In genomic region chr6:115046064-115046463, GRCm38 (mm10) we compare ENCODE assay signal across 18 mouse cellular contexts.
"Had no signal": no experiment of that assay in that cellular context is flagged by ENCODE, and none has a peak within 500 bp of the region (broad histone marks: within the 10 kb centered on the region; RNA-seq: fewer than 3 reads in every experiment).

No protein-coding gene starts in this region.

- DNase-seq: cerebellum, adult 2 months; cerebellum, adult 8-10 months; cerebellum, adult 9-10 months; cerebellum, adult 9-11 months; cerebellum, postnatal 10 days; cerebellum, postnatal 14 days; cerebellum, postnatal 25 days; cerebellum, postnatal 36 days; embryo, embryonic 11 days; forebrain, postnatal 0 days; gastrocnemius, adult 2 months; gastrocnemius, postnatal 10 days; gastrocnemius, postnatal 14 days; gastrocnemius, postnatal 25 days; gastrocnemius, postnatal 36 days; heart, adult 11 months; heart, adult 18-20 months; heart, adult 2 months had no signal
